Mouse (Mus musculus) lung, embryonic 14.5 days (tissue): Measurements from ENCODE around the gene Cbfa2t2. TPM values are rescaled to one million over a fixed set of nuclear protein-coding genes. Genes with fewer than 3 reads are reported as not detected.

Source experiments
- ATAC-seq: fragments of 200-750 bp; cut with Nextera tagmentation; 2 replicates; pipeline ENCODE4 v1.8.0; 2017; ENCODE audit warnings: mild to moderate bottlenecking, moderate TSS enrichment, moderate library complexity; ENCODE audit not compliant: insufficient read depth
- DNase-seq: peaks from one replicate; pipeline ENCODE4 v3.0.0-alpha.2; 2015
- H3K27ac ChIP-seq: fragments of 300-500 bp; sonication (generic); 2 replicates; pipeline ENCODE4 v1.5.1; 2014; ENCODE audit warnings: low read depth, mild to moderate bottlenecking, moderate library complexity
- H3K27me3 ChIP-seq: fragments of 300-500 bp; sonication (generic); 2 replicates; pipeline ENCODE4 v1.6.1; 2014; ENCODE audit warnings: low read length, control low read depth; ENCODE audit not compliant: insufficient read depth
- H3K36me3 ChIP-seq: fragments of 300-500 bp; sonication (generic); 2 replicates; pipeline ENCODE4 v1.6.1; 2014; ENCODE audit warnings: control low read depth; ENCODE audit not compliant: insufficient read depth
- H3K4me1 ChIP-seq: fragments of 300-500 bp; sonication (generic); 2 replicates; pipeline ENCODE4 v1.6.1; 2014; ENCODE audit warnings: antibody characterized with exemption, control low read depth; ENCODE audit not compliant: insufficient read depth
- H3K4me2 ChIP-seq: fragments of 300-500 bp; sonication (generic); 2 replicates; pipeline ENCODE4 v1.6.1; 2014; ENCODE audit warnings: mild to moderate bottlenecking
- H3K4me3 ChIP-seq: fragments of 300-500 bp; sonication (generic); 2 replicates; pipeline ENCODE4 v1.5.1; 2014; ENCODE audit warnings: low read depth, low read length
- H3K9ac ChIP-seq: fragments of 300-500 bp; sonication (generic); 2 replicates; pipeline ENCODE4 v1.6.1; 2014
- H3K9me3 ChIP-seq: fragments of 300-500 bp; sonication (generic); 2 replicates; pipeline ENCODE4 v1.6.1; 2016; ENCODE audit warnings: low read depth, low read length, control low read depth
- CTCF ChIP-seq: IDR thresholded peaks from 2 replicates; pipeline ENCODE4 v1.5.1; 2016; ENCODE audit warnings: antibody characterized with exemption, low read depth
- WGBS: fragments of 180-500 bp; shearing (Covaris S2); extraction: QIAGEN DNeasy Blood & Tissue Kit; methylation state at CpG from one replicate; pipeline ENCODE4 v1.1.7; 2014; 5-methylcytosine and 5-hydroxymethylcytosine counted together
- polyA plus RNA-seq: library from polyadenylated mRNA; unstranded; fragments of >200 nt; fragmentation: Nextera tagmentation; extraction: Ambion mirVana; gene quantifications from 2 replicates; pipeline ENCODE4 v1.2.1, GENCODE M21; 2014

Cbfa2t2 gene
- polyA plus RNA-seq, 1 experiment from 2014 or later = 39.8 TPM

DNA sequence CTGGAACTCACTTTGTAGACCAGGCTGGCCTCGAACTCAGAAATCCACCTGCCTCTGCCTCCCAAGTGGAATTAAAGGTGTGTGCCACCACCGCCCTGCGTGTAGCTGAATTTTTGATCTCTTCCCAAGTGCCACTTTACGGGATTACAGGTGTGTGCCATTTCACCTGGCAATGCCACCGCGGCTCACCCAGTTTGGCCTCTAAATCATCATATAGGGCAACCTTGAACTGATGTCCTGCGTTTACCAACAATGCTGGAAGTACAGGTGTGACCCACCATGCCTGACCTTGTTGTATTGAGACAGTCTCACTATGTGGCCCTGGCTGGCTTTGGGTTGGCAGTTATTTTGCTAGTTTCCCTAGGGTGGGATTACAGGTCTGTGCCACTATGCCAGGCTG lies 1.6 kb upstream of the Cbfa2t2 start:
- H3K9ac ChIP-seq = no peak overlapping the region
- 0 out of 2 replicates have a peak, but pooled peaks cover 3% of the 10 kb centered on the region for H3K4me1 ChIP-seq
- H3K4me2 ChIP-seq = no peak overlapping the region
- H3K27ac ChIP-seq = no peak overlapping the region; the same call in 1 of the 2 replicates
- no peaks in the 10 kb centered on the region for H3K27me3 ChIP-seq
- H3K9me3 ChIP-seq = no peaks in the 10 kb centered on the region
- no peak for TF ChIP-seq CTCF
- WGBS = 92% methylated on average over 7 of the region's 7 CpGs
- DNase-seq = no peak
- H3K36me3 ChIP-seq = no peaks in the 10 kb centered on the region
- no peak for ATAC-seq
- H3K4me3 ChIP-seq = no peak overlapping the region

DNA sequence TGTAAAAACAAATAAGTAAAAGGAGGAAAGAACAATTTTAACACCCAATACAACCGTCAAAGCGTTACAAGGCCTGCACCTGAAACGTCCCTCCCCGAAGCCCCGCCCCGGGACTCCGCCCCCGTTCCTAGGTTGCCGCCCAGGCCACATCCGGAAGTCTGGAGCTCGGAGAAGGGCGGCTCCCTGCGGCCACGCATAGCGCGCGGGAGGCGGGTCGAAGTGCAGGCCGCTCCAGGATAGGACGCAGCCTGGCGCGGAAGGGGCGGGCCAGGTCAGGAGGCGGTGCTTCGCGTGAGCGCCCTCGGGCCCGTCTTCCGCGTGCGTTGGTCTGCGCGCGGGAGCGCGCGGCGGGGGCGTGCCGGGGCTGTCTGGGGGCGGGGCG lies 214 bp upstream of the Cbfa2t2 start:
- Histone ChIP-seq H3K9ac (peak overlapping the region; percentile 9), H3K4me2 (peak overlapping the region; percentile 48), H3K9me3 (no peaks in the 10 kb centered on the region), H3K27ac (peak overlapping the region; percentile 96), H3K4me3 (peak overlapping the region; percentile 91), H3K36me3 (no peaks in the 10 kb centered on the region), H3K27me3 (no peaks in the 10 kb centered on the region), H3K4me1 (0 out of 2 replicates have a peak, but pooled peaks cover 3% of the 10 kb centered on the region)
- TF ChIP-seq CTCF = 0 out of 2 replicates have a peak, but pooled peaks have one; percentile 18
- under 1% methylated on average over 42 of the region's 44 CpGs for WGBS
- ATAC-seq (peak; percentile 100), DNase-seq (peak; percentile 99)

DNA sequence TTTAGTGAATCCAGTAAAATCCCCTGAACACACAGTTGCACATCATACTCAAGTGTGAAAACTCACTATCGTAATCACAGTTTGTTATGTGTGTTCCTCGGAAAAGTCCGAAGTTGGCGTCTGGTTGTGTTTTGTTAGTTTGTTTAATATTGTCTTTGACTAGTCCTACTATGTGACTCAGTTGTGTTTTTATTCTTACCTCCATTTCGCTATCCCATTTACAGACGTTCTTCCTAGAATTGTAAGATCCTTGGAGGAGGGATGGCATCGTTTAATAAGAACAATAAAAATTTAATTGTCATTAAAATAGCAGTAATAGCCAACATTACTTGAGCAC lies 878 bp downstream of the Cbfa2t2 start:
- Histone ChIP-seq H3K36me3 (no peaks in the 10 kb centered on the region), H3K4me1 (0 out of 2 replicates have a peak, but pooled peaks cover 3% of the 10 kb centered on the region), H3K9me3 (no peaks in the 10 kb centered on the region), H3K4me3 (peak overlapping the region; percentile 91), H3K4me2 (peak overlapping the region; percentile 64), H3K27ac (peak overlapping the region; percentile 96), H3K27me3 (no peaks in the 10 kb centered on the region), H3K9ac (peak overlapping the region; percentile 97)
- WGBS = 11% methylated on average over 7 of the region's 7 CpGs
- ATAC-seq (no peak), DNase-seq (no peak)
- no peak for TF ChIP-seq CTCF

DNA sequence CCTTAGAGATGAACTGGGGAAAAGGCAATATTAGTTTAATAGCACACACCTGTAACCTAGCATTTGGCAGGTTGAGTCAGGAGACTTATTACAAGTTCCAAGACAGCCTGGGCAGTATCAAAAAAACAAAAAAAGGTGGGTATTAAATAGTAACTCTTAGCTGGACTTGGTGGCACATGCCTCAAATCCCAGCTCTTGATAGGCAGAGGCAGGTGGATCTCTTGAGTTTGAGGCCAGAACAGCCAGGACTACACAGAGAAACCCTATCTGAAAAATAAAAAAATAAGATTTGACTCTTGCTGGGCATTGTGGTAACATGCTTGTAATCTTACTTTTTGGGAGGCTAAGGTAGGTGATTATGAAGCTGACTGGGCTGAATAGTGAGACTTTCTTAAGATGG lies 4.2 kb downstream of the Cbfa2t2 start:
- H3K4me2 ChIP-seq = no peak overlapping the region
- no peak overlapping the region for H3K4me3 ChIP-seq
- DNase-seq (no peak), ATAC-seq (no peak)
- H3K27ac ChIP-seq = no peak overlapping the region; the same call in 1 of the 2 replicates
- 0 out of 2 replicates have a peak, but pooled peaks cover 3% of the 10 kb centered on the region for H3K4me1 ChIP-seq
- H3K36me3 ChIP-seq = no peaks in the 10 kb centered on the region
- no peak for TF ChIP-seq CTCF
- no peak overlapping the region for H3K9ac ChIP-seq
- H3K27me3 ChIP-seq = no peaks in the 10 kb centered on the region
- H3K9me3 ChIP-seq = no peaks in the 10 kb centered on the region

DNA sequence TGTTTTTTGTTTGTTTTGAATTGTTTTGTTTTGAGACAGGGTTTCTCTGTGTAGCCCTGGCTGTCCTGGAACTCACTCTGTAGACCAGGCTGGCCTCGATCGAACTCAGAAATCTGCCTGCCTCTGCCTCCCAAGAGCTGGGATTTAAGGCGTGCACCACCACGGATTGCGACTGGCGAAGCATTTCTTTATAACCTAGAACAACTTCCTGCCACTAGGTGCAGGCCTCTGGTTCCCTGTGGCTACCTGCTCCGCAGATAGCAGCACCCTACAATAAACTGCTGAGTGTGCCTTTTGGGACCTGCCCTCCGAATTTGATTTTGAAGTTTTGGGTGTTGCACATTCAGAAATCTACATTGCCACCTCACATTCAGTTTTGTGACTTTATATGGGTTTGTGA lies 11.5 kb downstream of the Cbfa2t2 start:
- DNase-seq (no peak), ATAC-seq (no peak)
- H3K4me2 ChIP-seq = no peak overlapping the region
- no peak overlapping the region for H3K9ac ChIP-seq
- no peak for TF ChIP-seq CTCF
- H3K4me1 ChIP-seq = no peaks in the 10 kb centered on the region
- H3K27ac ChIP-seq = no peak overlapping the region
- WGBS = 96% methylated on average over 8 of the region's 8 CpGs
- no peak overlapping the region for H3K4me3 ChIP-seq
- H3K9me3 ChIP-seq = no peaks in the 10 kb centered on the region
- H3K27me3 ChIP-seq = no peaks in the 10 kb centered on the region
- H3K36me3 ChIP-seq = peaks cover 7% of the 10 kb centered on the region

DNA sequence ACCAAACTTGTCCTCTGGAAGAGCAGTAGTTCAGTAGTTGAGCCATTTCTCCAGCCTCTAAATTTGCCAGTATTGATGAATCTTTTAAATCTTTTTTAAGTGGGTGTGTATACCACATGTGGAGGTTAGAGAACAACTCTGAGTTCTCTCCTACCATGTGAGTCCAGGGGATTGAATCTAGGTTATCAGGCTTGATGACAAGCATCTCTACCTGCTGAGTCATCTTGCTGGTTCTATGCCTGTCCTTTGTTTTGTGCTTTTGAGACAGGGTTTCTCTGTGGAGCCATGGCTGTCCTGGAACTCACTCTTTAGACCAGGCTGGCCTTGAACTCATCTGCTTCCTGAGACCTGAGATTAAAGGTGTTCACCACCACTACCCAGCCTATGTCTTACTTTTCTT lies 12.4 kb downstream of the Cbfa2t2 start:
- no peak overlapping the region for H3K27ac ChIP-seq
- no peaks in the 10 kb centered on the region for H3K9me3 ChIP-seq
- H3K36me3 ChIP-seq = peaks cover 10% of the 10 kb centered on the region
- H3K27me3 ChIP-seq = no peaks in the 10 kb centered on the region
- no peaks in the 10 kb centered on the region for H3K4me1 ChIP-seq
- H3K9ac ChIP-seq = no peak overlapping the region
- H3K4me3 ChIP-seq = no peak overlapping the region
- ATAC-seq (no peak), DNase-seq (no peak)
- TF ChIP-seq CTCF = no peak
- no peak overlapping the region for H3K4me2 ChIP-seq

DNA sequence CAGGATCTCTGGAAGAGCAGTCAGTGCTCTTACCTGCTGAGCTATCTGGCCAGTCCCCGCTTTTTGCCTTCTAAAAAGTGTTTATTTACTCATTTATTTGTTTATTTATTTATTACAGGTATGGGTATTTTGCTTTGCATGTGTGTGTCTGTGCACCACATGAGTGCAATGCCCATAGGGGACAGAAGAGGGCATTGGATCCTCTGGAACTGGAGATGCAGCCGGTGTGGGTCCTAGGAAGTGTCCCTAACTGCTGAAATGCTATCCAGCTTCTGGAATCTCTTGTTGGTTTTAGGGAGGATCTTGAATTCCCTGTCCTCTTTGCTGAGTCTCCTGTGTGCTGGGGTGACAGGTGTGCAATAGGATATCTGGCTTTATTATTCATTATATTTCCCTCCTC lies 16.7 kb downstream of the Cbfa2t2 start:
- no peak for ATAC-seq

DNA sequence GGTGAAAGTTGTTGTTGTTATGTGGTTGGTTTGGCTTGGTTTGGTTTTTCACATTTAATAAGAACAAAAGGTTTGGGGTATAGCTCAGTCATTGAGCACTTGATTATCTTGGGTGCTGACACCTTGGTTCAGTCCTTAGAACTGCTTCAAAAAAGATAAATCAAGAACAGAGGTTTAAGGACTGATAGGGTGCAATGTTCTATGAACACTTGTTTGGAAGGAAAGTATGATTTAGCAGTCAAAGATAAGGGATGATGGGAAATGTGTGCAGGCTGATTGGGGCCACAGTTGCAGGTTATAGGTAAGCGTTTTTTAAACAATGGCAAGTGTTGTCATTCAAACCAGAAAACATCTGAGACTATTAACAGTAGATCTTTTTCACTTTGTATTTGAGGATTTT lies 17.8 kb downstream of the Cbfa2t2 start:
- no peak for ATAC-seq
- H3K4me3 ChIP-seq = no peak overlapping the region
- H3K27me3 ChIP-seq = no peaks in the 10 kb centered on the region
- H3K9me3 ChIP-seq = no peaks in the 10 kb centered on the region
- peaks cover 3% of the 10 kb centered on the region; the same call in 1 of the 2 replicates for H3K4me1 ChIP-seq
- H3K36me3 ChIP-seq = 0 out of 2 replicates have a peak, but pooled peaks cover 4% of the 10 kb centered on the region
- H3K9ac ChIP-seq = no peak overlapping the region
- H3K27ac ChIP-seq = no peak overlapping the region; the same call in 1 of the 2 replicates
- WGBS = 60% methylated on average over 1 of the region's 1 CpGs
- no peak overlapping the region for H3K4me2 ChIP-seq
- no peak for DNase-seq
- TF ChIP-seq CTCF = no peak

More for the DNA sequence above, 16.7 kb downstream of the Cbfa2t2 start:
- Histone ChIP-seq H3K4me2 (no peak overlapping the region), H3K4me3 (no peak overlapping the region), H3K9me3 (no peaks in the 10 kb centered on the region), H3K36me3 (peaks cover 7% of the 10 kb centered on the region), H3K9ac (no peak overlapping the region), H3K27me3 (no peaks in the 10 kb centered on the region), H3K4me1 (peaks cover 3% of the 10 kb centered on the region; the same call in 1 of the 2 replicates), H3K27ac (no peak overlapping the region)
- no peak for DNase-seq
- TF ChIP-seq CTCF = no peak
- 86% methylated on average over 2 of the region's 2 CpGs for WGBS
